Mouse (Mus musculus): ENCODE data around the gene Tpgs1. TPM values are rescaled to one million over a fixed set of nuclear protein-coding genes. Genes with fewer than 3 reads are reported as not detected.

Gene Tpgs1
- polyA plus RNA-seq, 1 experiment from 2014 or later: 41.9 TPM

GRCm38 (mm10) chr10:79716254-79716987 is 47.3 kb downstream of the Tpgs1 start, which contains the start of gene Hcn2:
Gene Hcn2, plus strand, starts transcription at chr10:79716634.
- H3K4me3 ChIP-seq: peak within 1 kb of the TSS; percentile 58
- H3K36me3 ChIP-seq: peaks cover 8% of the 10 kb centered on the region
- H3K4me1 ChIP-seq (replicated peaks): peaks cover 27% of the 10 kb centered on the region
- no peaks in the 10 kb centered on the region for H3K9me3 ChIP-seq (replicated peaks)
- H3K27me3 ChIP-seq (replicated peaks): peaks cover 73% of the 10 kb centered on the region
- no peak for ATAC-seq (ENCODE audit: insufficient number of reproducible peaks, low FRiP score)
- H3K27ac ChIP-seq (ENCODE audit: poor library complexity, severe bottlenecking): no peak within 1 kb of the TSS
- peak within 1 kb of the TSS; percentile 98 for H3K4me2 ChIP-seq
- WGBS: 4% methylated on average over 73 of the region's 91 CpGs
- H3K9ac ChIP-seq: peak within 1 kb of the TSS; percentile 63

GRCm38 (mm10) chr10:79716988-79717355 is 47.8 kb downstream of the Tpgs1 start:
- no peak for ATAC-seq (ENCODE audit: insufficient number of reproducible peaks, low FRiP score)
- Histone ChIP-seq H3K9ac (peak overlapping the region; percentile 63), H3K4me3 (peak overlapping the region; percentile 58), H3K4me1 (replicated peaks) (peaks cover 27% of the 10 kb centered on the region), H3K27me3 (replicated peaks) (peaks cover 79% of the 10 kb centered on the region), H3K36me3 (peaks cover 2% of the 10 kb centered on the region), H3K4me2 (peak overlapping the region; percentile 98), H3K9me3 (replicated peaks) (no peaks in the 10 kb centered on the region), H3K27ac (ENCODE audit: poor library complexity, severe bottlenecking) (no peak overlapping the region)
- 0% methylated on average over 44 of the region's 44 CpGs for whole genome bisulfite sequencing

- WGBS: 6% methylated on average over 42 of the region's 43 CpGs
- Histone ChIP-seq H3K27ac (ENCODE audit: poor library complexity, severe bottlenecking) (no peak overlapping the region), H3K4me3 (peak overlapping the region; percentile 58), H3K4me2 (peak overlapping the region; percentile 98), H3K36me3 (no peaks in the 10 kb centered on the region), H3K9ac (no peak overlapping the region), H3K4me1 (replicated peaks) (peaks cover 19% of the 10 kb centered on the region), H3K27me3 (replicated peaks) (peaks cover 80% of the 10 kb centered on the region), H3K9me3 (replicated peaks) (no peaks in the 10 kb centered on the region)
- no peak for ATAC-seq (ENCODE audit: insufficient number of reproducible peaks, low FRiP score)
These were observed 48.6 kb downstream of the Tpgs1 start for GRCm38 (mm10) chr10:79717640-79718357.

- Histone ChIP-seq H3K27me3 (replicated peaks) (peaks cover 67% of the 10 kb centered on the region), H3K4me3 (no peak overlapping the region), H3K36me3 (no peaks in the 10 kb centered on the region), H3K9ac (no peak overlapping the region), H3K4me1 (replicated peaks) (peaks cover 21% of the 10 kb centered on the region), H3K9me3 (replicated peaks) (no peaks in the 10 kb centered on the region), H3K4me2 (no peak overlapping the region), H3K27ac (ENCODE audit: poor library complexity, severe bottlenecking) (no peak overlapping the region)
- no peak for ATAC-seq (ENCODE audit: insufficient number of reproducible peaks, low FRiP score)
- 52% methylated on average over 5 of the region's 5 CpGs for WGBS
These were observed 51.9 kb downstream of the Tpgs1 start for GRCm38 (mm10) chr10:79721089-79721488.

- Histone ChIP-seq H3K27ac (ENCODE audit: poor library complexity, severe bottlenecking) (no peak overlapping the region), H3K4me3 (no peak overlapping the region), H3K9ac (no peak overlapping the region), H3K27me3 (replicated peaks) (peaks cover 49% of the 10 kb centered on the region), H3K9me3 (replicated peaks) (no peaks in the 10 kb centered on the region), H3K36me3 (no peaks in the 10 kb centered on the region), H3K4me1 (replicated peaks) (peaks cover 5% of the 10 kb centered on the region; the same call in 1 of the 2 replicates), H3K4me2 (no peak overlapping the region)
- ATAC-seq (ENCODE audit: insufficient number of reproducible peaks, low FRiP score): no peak
- WGBS: 72% methylated on average over 6 of the region's 6 CpGs
These were observed 53.9 kb downstream of the Tpgs1 start for GRCm38 (mm10) chr10:79723047-79723446.

GRCm38 (mm10) chr10:79723692-79724091 is 54.5 kb downstream of the Tpgs1 start:
- Histone ChIP-seq H3K4me1 (replicated peaks) (peaks cover 5% of the 10 kb centered on the region; the same call in 1 of the 2 replicates), H3K36me3 (no peaks in the 10 kb centered on the region), H3K27ac (ENCODE audit: poor library complexity, severe bottlenecking) (no peak overlapping the region), H3K9ac (no peak overlapping the region), H3K9me3 (replicated peaks) (no peaks in the 10 kb centered on the region), H3K4me2 (no peak overlapping the region), H3K4me3 (no peak overlapping the region), H3K27me3 (replicated peaks) (peaks cover 46% of the 10 kb centered on the region)
- no peak for ATAC-seq (ENCODE audit: insufficient number of reproducible peaks, low FRiP score)
- 64% methylated on average over 7 of the region's 7 CpGs for whole genome bisulfite sequencing

Other genes starting within 250 kb of the Tpgs1 start
- gene Vmn2r83, start 200.6 kb upstream of the Tpgs1 start, polyA plus RNA-seq (2016; fragmentation: Nextera tagmentation; extraction: Ambion mirVana): not detected in 2 replicates
- 12.0 and 12.3 TPM in 2 replicates for gene Plpp2, start 135.6 kb upstream of the Tpgs1 start, polyA plus RNA-seq (2016; fragmentation: Nextera tagmentation; extraction: Ambion mirVana)
- gene Mier2, start 114.2 kb upstream of the Tpgs1 start, polyA plus RNA-seq (2016; fragmentation: Nextera tagmentation; extraction: Ambion mirVana): 38.2 and 38.7 TPM in 2 replicates
- gene Theg, start 82.0 kb upstream of the Tpgs1 start, polyA plus RNA-seq (2016; fragmentation: Nextera tagmentation; extraction: Ambion mirVana): not detected in 2 replicates
- not detected in 2 replicates for gene C2cd4c, start 55.3 kb upstream of the Tpgs1 start, polyA plus RNA-seq (2016; fragmentation: Nextera tagmentation; extraction: Ambion mirVana)
- gene Shc2, start 31.5 kb upstream of the Tpgs1 start, polyA plus RNA-seq (2016; fragmentation: Nextera tagmentation; extraction: Ambion mirVana): 2.7 and 3.0 TPM in 2 replicates
- gene Odf3l2, start 23.6 kb upstream of the Tpgs1 start, polyA plus RNA-seq (2016; fragmentation: Nextera tagmentation; extraction: Ambion mirVana): not detected in 2 replicates
- gene Madcam1, start 4.8 kb upstream of the Tpgs1 start, polyA plus RNA-seq (2016; fragmentation: Nextera tagmentation; extraction: Ambion mirVana): 0.23 and 1.0 TPM in 2 replicates
- 151 and 152 TPM in 2 replicates for gene Cdc34, start 12.8 kb downstream of the Tpgs1 start, polyA plus RNA-seq (2016; fragmentation: Nextera tagmentation; extraction: Ambion mirVana)
- 0.78 and 0.83 TPM in 2 replicates for gene Gzmm, start 19.7 kb downstream of the Tpgs1 start, polyA plus RNA-seq (2016; fragmentation: Nextera tagmentation; extraction: Ambion mirVana)
- gene Bsg, start 35.1 kb downstream of the Tpgs1 start, polyA plus RNA-seq (2016; fragmentation: Nextera tagmentation; extraction: Ambion mirVana): 1,289 and 1,310 TPM in 2 replicates
- not detected in 2 replicates for gene Hcn2, start 47.3 kb downstream of the Tpgs1 start, polyA plus RNA-seq (2016; fragmentation: Nextera tagmentation; extraction: Ambion mirVana)
- gene Polrmt, start 77.2 kb downstream of the Tpgs1 start, polyA plus RNA-seq (2016; fragmentation: Nextera tagmentation; extraction: Ambion mirVana): 35.4 and 35.9 TPM in 2 replicates
- gene Fgf22, start 85.7 kb downstream of the Tpgs1 start, polyA plus RNA-seq (2016; fragmentation: Nextera tagmentation; extraction: Ambion mirVana): 0.22 and 0.38 TPM in 2 replicates
- gene Rnf126, start 97.6 kb downstream of the Tpgs1 start, polyA plus RNA-seq (2016; fragmentation: Nextera tagmentation; extraction: Ambion mirVana): 78.7 and 78.9 TPM in 2 replicates
- gene Fstl3, start 107.9 kb downstream of the Tpgs1 start, polyA plus RNA-seq (2016; fragmentation: Nextera tagmentation; extraction: Ambion mirVana): 21.1 and 21.9 TPM in 2 replicates
- gene Prss57, start 121.6 kb downstream of the Tpgs1 start, polyA plus RNA-seq (2016; fragmentation: Nextera tagmentation; extraction: Ambion mirVana): 0.24 TPM in 1 of 2 replicates, not detected in the other
- 72.4 and 80.8 TPM in 2 replicates for gene Palm, start 124.2 kb downstream of the Tpgs1 start, polyA plus RNA-seq (2016; fragmentation: Nextera tagmentation; extraction: Ambion mirVana)
- 0.40 and 0.60 TPM in 2 replicates for gene Misp, start 151.6 kb downstream of the Tpgs1 start, polyA plus RNA-seq (2016; fragmentation: Nextera tagmentation; extraction: Ambion mirVana)
- gene Ptbp1, start 185.1 kb downstream of the Tpgs1 start, polyA plus RNA-seq (2016; fragmentation: Nextera tagmentation; extraction: Ambion mirVana): 139 and 142 TPM in 2 replicates
- gene Prtn3, start 205.1 kb downstream of the Tpgs1 start, polyA plus RNA-seq (2016; fragmentation: Nextera tagmentation; extraction: Ambion mirVana): 1.8 and 2.0 TPM in 2 replicates
- gene Plppr3, start 205.3 kb downstream of the Tpgs1 start, polyA plus RNA-seq (2016; fragmentation: Nextera tagmentation; extraction: Ambion mirVana): 14.2 and 15.5 TPM in 2 replicates
- gene Elane, start 216.9 kb downstream of the Tpgs1 start, polyA plus RNA-seq (2016; fragmentation: Nextera tagmentation; extraction: Ambion mirVana): 0.47 TPM in 1 of 2 replicates, not detected in the other
- gene Cfd, start 221.5 kb downstream of the Tpgs1 start, polyA plus RNA-seq (2016; fragmentation: Nextera tagmentation; extraction: Ambion mirVana): not detected in 2 replicates
- 48.3 and 50.1 TPM in 2 replicates for gene Med16, start 239.6 kb downstream of the Tpgs1 start, polyA plus RNA-seq (2016; fragmentation: Nextera tagmentation; extraction: Ambion mirVana)
- gene Gm26602, start 241.5 kb downstream of the Tpgs1 start, polyA plus RNA-seq (2016; fragmentation: Nextera tagmentation; extraction: Ambion mirVana): 16.8 and 19.3 TPM in 2 replicates
- gene Kiss1r, start 247.6 kb downstream of the Tpgs1 start, polyA plus RNA-seq (2016; fragmentation: Nextera tagmentation; extraction: Ambion mirVana): 0.45 and 0.55 TPM in 2 replicates